26 mouse cellular contexts compared by ENCODE assay signal in genomic region chr1:76362106-76362505, GRCm38 (mm10).
"Had no signal": no experiment of that assay in that cellular context is flagged by ENCODE, and none has a peak within 500 bp of the region (broad histone marks: within the 10 kb centered on the region; RNA-seq: fewer than 3 reads in every experiment).

No protein-coding gene starts in this region.

- H3K9ac ChIP-seq: heart, embryonic 13.5 days; heart, embryonic 15.5 days; hindbrain, embryonic 12.5 days; hindbrain, embryonic 14.5 days; intestine, embryonic 15.5 days; limb, embryonic 13.5 days; limb, embryonic 15.5 days; liver, embryonic 13.5 days; liver, embryonic 15.5 days had no signal

- H3K27me3 ChIP-seq: heart, embryonic 13.5 days; heart, embryonic 15.5 days; hindbrain, embryonic 12.5 days; intestine, embryonic 15.5 days; limb, embryonic 13.5 days; limb, embryonic 15.5 days; liver, embryonic 13.5 days; liver, embryonic 15.5 days had no signal

- H3K9me3 ChIP-seq: heart, embryonic 13.5 days; heart, embryonic 15.5 days; hindbrain, embryonic 12.5 days; intestine, embryonic 15.5 days; limb, embryonic 13.5 days; limb, embryonic 15.5 days; liver, embryonic 13.5 days; liver, embryonic 15.5 days had no signal

- H3K4me1 ChIP-seq: heart, embryonic 13.5 days; heart, embryonic 15.5 days; hindbrain, embryonic 12.5 days; intestine, embryonic 15.5 days; limb, embryonic 13.5 days; limb, embryonic 15.5 days; liver, embryonic 13.5 days; liver, embryonic 15.5 days had no signal

- H3K4me2 ChIP-seq: heart, embryonic 11.5 days; heart, embryonic 13.5 days; heart, embryonic 15.5 days; hindbrain, embryonic 12.5 days; hindbrain, embryonic 14.5 days; intestine, embryonic 15.5 days; limb, embryonic 13.5 days; limb, embryonic 15.5 days; liver, embryonic 13.5 days; liver, embryonic 15.5 days had no signal

- H3K4me3 ChIP-seq: heart, adult 2 months; heart, embryonic 13.5 days; heart, embryonic 15.5 days; hindbrain, embryonic 12.5 days; intestine, embryonic 15.5 days; limb, embryonic 13.5 days; limb, embryonic 15.5 days; liver, embryonic 13.5 days; liver, embryonic 15.5 days had no signal

- ATAC-seq: hindbrain, embryonic 16.5 days; inflammation-experienced regulatory T-cells, adult 6 months; intestine, embryonic 15.5 days; intestine, postnatal 0 days had no signal

- H3K27ac ChIP-seq: heart, adult 2 months; heart, embryonic 13.5 days; heart, embryonic 15.5 days; hindbrain, embryonic 12.5 days; hindbrain, embryonic 14.5 days; intestine, embryonic 15.5 days; limb, embryonic 13.5 days; limb, embryonic 15.5 days; liver, embryonic 13.5 days; liver, embryonic 15.5 days had no signal

- H3K36me3 ChIP-seq: heart, embryonic 13.5 days; heart, embryonic 15.5 days; hindbrain, embryonic 12.5 days; intestine, embryonic 15.5 days; limb, embryonic 13.5 days; limb, embryonic 15.5 days; liver, embryonic 13.5 days; liver, embryonic 15.5 days had no signal

- DNase-seq: gastrocnemius, postnatal 14 days; gastrocnemius, postnatal 36 days; heart, adult 11 months; heart, adult 2 months; heart, postnatal 14 days; heart, postnatal 36 days; kidney, adult 18-20 months; kidney, adult 8-10 months; kidney, postnatal 10 days; kidney, postnatal 36 days; layer of hippocampus, adult 9-11 months; layer of hippocampus, postnatal 36 days; left cerebral cortex, postnatal 4 days; liver, embryonic 13.5 days had no signal
